Mouse (Mus musculus): ENCODE measurements around the gene Foxred1. TPM values are rescaled to one million over a fixed set of nuclear protein-coding genes. Genes with fewer than 3 reads are reported as not detected.
A peak's percentile ranks its signal among the peaks of the same experiment; 100 is the strongest.

Gene Foxred1
- total RNA-seq, 2 experiments from 2014 or later: 17.8 to 24.4 TPM

GRCm38 (mm10) chr9:35197625-35198024, 13.2 kb downstream of the Foxred1 start:
- DNase-seq: no peak
- intact Hi-C loops (cut with DNase I): no loop called here

- no peak for DNase-seq
Measured at GRCm38 (mm10) chr9:35194048-35194447, 16.8 kb downstream of the Foxred1 start.

GRCm38 (mm10) chr9:35192983-35193542, 17.8 kb downstream of the Foxred1 start:
- intact Hi-C loops (cut with DNase I): no loop called here
- DNase-seq: no peak

More at GRCm38 (mm10) chr9:35194048-35194447, 16.8 kb downstream of the Foxred1 start:
- intact Hi-C loops (cut with DNase I): no loop called here

- intact Hi-C loops (cut with DNase I): no loop called here
- DNase-seq: no peak
Measured at GRCm38 (mm10) chr9:35188700-35189099, 22.2 kb downstream of the Foxred1 start.

- DNase-seq: no peak
- intact Hi-C loops (cut with DNase I): no loop called here
Measured at GRCm38 (mm10) chr9:35187351-35187903, 23.4 kb downstream of the Foxred1 start.

GRCm38 (mm10) chr9:35186430-35186829, 24.4 kb downstream of the Foxred1 start:
- intact Hi-C loops (cut with DNase I): no loop called here
- no peak for DNase-seq

GRCm38 (mm10) chr9:35183359-35183758, 27.5 kb downstream of the Foxred1 start:
- intact Hi-C loops (cut with DNase I): no loop called here
- no peak for DNase-seq

GRCm38 (mm10) chr9:35182832-35183231, 28.0 kb downstream of the Foxred1 start:
- intact Hi-C loops (cut with DNase I): no loop called here
- DNase-seq: no peak

- intact Hi-C loops (cut with DNase I): no loop called here
- no peak for DNase-seq
Measured at GRCm38 (mm10) chr9:35176124-35176659, 34.7 kb downstream of the Foxred1 start.

- intact Hi-C loops (cut with DNase I): no loop called here
- peak; percentile 87 for DNase-seq
Measured at GRCm38 (mm10) chr9:35175251-35176123, 35.4 kb downstream of the Foxred1 start, which contains the start of gene Dcps. Gene Dcps (minus strand): TSS chr9:35176061.

- intact Hi-C loops (cut with DNase I): no loop called here
- no peak for DNase-seq
Measured at GRCm38 (mm10) chr9:35173331-35173730, 37.5 kb downstream of the Foxred1 start.

- no peak for DNase-seq
- intact Hi-C loops (cut with DNase I): no loop called here
Measured at GRCm38 (mm10) chr9:35170071-35170470, 40.8 kb downstream of the Foxred1 start.

GRCm38 (mm10) chr9:35166798-35167635, 43.8 kb downstream of the Foxred1 start:
- no peak for DNase-seq
- intact Hi-C loops (cut with DNase I): loop anchor here (5.0 to 10.0 kb wide), 3 partner anchors 50 to 672 kb away; partner anchors contain the start of gene St3gal4

- intact Hi-C loops (cut with DNase I): loop anchor here (5.0 to 10.0 kb wide), 3 partner anchors 49 to 671 kb away; partner anchors contain the start of gene St3gal4
- no peak for DNase-seq
Measured at GRCm38 (mm10) chr9:35166144-35166797, 44.6 kb downstream of the Foxred1 start.

- no peak for DNase-seq
- intact Hi-C loops (cut with DNase I): loop anchor here (5.0 to 10.0 kb wide), 2 partner anchors 107 to 670 kb away; no protein-coding TSS in a partner anchor
Measured at GRCm38 (mm10) chr9:35164142-35164874, 46.5 kb downstream of the Foxred1 start.

- intact Hi-C loops (cut with DNase I): loop anchor here (5.0 to 10.0 kb wide), 2 partner anchors 106 to 668 kb away; no protein-coding TSS in a partner anchor
- peak; percentile 76 to 78 for DNase-seq
Measured at GRCm38 (mm10) chr9:35163011-35163690, 47.7 kb downstream of the Foxred1 start.

- DNase-seq: no peak
- intact Hi-C loops (cut with DNase I): loop anchor here (5.0 to 10.0 kb wide), 2 partner anchors 104 to 667 kb away; no protein-coding TSS in a partner anchor
Measured at GRCm38 (mm10) chr9:35161721-35162120, 49.1 kb downstream of the Foxred1 start.

- intact Hi-C loops (cut with DNase I): loop anchor here (5.0 to 10.0 kb wide), 2 partner anchors 103 to 666 kb away; no protein-coding TSS in a partner anchor
- DNase-seq: no peak
Measured at GRCm38 (mm10) chr9:35160662-35161061, 50.2 kb downstream of the Foxred1 start.

All from gastrocnemius, postnatal 36 days (tissue).